Mouse (Mus musculus): ENCODE measurements around the gene Atp6v0c.
A peak's percentile ranks its signal among the peaks of the same experiment; 100 is the strongest.
"Not testable (repeated sequence)": the region's sequence is repeated elsewhere in the genome, so short reads cannot be mapped to it uniquely, and the experiment has no call there.

Atp6v0c gene

DNA sequence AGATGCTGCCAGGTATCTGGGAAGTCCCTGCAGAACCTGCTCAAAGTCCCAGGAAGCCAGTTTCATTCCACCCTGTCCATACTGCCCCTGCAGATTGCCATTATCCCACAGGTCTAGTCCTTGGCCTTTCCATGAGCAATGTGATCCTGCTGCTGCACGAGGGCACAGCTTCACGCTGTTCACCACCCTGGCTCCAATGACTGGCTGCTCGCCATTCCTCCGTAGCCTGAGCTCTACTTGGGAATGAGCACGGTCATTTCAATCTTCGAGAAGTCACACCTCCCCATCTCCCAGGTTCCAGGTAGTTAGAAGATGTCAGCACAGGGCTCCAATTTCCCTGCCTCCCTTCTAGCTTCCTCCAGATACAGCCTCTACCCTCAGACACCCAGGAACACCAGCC lies 12.4 kb downstream of the Atp6v0c start:
- no peak for ATAC-seq (ENCODE audit: low TSS enrichment)

DNA sequence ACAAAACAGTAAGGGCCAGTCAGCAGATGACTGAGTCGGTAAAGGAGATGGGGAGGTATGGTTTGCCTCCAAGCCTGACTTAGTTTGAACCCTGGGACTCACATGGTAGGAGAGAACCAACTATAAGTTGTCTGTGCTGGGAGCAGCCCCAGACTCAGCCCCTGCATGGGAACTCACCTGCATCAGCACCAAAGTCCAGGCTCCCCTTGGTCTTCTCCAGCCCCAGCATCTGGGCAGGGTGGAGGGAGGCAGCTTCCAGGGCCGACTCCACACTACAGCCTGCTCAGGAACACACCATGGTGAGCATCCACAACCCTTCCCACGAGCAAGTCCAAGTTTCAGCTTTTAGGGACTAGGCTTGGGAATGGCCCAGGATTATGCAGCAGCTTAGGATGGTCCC lies 13.1 kb downstream of the Atp6v0c start:
- no peak for ATAC-seq (ENCODE audit: low TSS enrichment)

DNA sequence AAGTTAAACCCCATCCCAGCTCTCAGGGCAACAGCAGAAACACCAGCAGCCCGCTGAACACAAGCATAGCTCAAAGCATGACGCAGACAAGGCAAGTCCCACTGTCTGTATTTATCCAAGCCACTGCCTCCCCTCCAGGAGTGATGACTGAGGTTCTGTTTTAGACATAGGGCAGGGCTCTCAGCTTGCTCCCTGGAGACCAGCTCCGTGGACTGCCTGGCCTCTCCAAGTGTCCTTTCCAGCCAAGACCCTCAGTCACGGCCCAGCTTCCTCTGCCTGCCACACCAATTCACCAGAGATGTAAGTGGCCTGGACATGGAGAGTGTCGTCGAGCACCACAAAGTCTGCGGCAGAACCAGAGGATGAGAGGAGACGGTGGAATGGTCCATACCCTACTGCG lies 13.8 kb downstream of the Atp6v0c start:
- no peak for ATAC-seq (ENCODE audit: low TSS enrichment)

GRCm38 (mm10) chr17:24154463-24154862 lies 15.0 kb downstream of the Atp6v0c start:
- no peak for ATAC-seq (ENCODE audit: low TSS enrichment)

GRCm38 (mm10) chr17:24151890-24152563 lies 17.5 kb downstream of the Atp6v0c start:
- ATAC-seq (ENCODE audit: low TSS enrichment) = peak; percentile 92

DNA sequence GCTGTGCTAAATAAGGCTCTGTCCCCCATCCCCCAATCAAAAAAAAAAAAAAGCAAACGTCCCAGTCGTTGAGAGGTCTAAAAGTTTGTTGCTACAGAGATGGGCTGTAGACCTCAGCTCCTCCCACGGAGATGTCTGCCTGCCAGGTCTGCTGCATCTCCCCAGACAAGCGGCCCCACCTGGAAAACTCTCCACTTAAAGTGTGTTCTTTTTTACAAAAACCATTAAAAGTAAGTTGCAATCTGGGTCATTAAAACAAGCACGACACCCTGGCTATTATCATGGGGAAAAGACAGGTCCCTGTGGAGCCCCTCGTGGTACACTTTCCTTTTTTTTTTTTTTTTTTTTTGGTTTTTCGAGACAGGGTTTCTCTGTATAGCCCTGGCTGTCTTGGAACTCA lies 18.1 kb downstream of the Atp6v0c start:
- no peak for ATAC-seq (ENCODE audit: low TSS enrichment)

GRCm38 (mm10) chr17:24150824-24151223 lies 18.7 kb downstream of the Atp6v0c start, which contains the start of gene Pdpk1:
Gene Pdpk1 (minus strand): TSS chr17:24150924.
- ATAC-seq (ENCODE audit: low TSS enrichment) = no peak

GRCm38 (mm10) chr17:24149421-24149820 lies 20.1 kb downstream of the Atp6v0c start:
- ATAC-seq (ENCODE audit: low TSS enrichment) = no peak

- ATAC-seq (ENCODE audit: low TSS enrichment) = no peak
Observed at GRCm38 (mm10) chr17:24142897-24143296, 26.6 kb downstream of the Atp6v0c start.

- ATAC-seq (ENCODE audit: low TSS enrichment) = peak; percentile 97
Observed at GRCm38 (mm10) chr17:24141425-24141920, 28.0 kb downstream of the Atp6v0c start.

DNA sequence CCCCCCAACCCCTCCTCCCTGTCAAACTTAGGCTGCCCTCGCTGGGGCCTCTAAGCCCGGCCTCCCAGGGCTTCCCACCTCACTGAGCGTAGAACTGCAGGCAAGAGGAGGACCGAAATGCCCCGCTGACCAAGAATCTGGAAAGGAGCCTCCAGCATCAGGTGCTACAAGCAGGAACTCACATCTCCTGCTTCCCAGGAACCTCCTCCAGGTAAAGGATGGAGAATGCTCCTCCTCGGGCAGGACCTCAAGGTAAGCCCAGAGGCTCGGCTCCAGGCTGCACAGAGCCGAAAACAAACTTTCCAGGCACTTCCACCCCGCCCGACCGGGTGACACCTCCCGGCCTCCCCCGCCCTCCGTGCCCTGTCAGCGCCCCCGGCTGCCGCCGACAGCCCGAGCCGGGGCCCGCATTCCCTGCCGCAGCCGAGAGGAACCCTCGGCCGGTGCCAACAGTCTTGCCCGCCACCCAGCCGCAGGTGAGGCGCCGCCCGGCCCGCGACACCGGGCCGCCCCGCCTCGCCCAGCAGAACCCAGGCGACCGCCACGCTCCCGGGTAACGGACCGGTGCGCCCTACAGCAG lies 28.6 kb downstream of the Atp6v0c start:
- ATAC-seq (ENCODE audit: low TSS enrichment) = no peak

GRCm38 (mm10) chr17:24139968-24140367 lies 29.5 kb downstream of the Atp6v0c start:
- no peak for ATAC-seq (ENCODE audit: low TSS enrichment)

GRCm38 (mm10) chr17:24139256-24139655 lies 30.2 kb downstream of the Atp6v0c start:
- ATAC-seq (ENCODE audit: low TSS enrichment) = no peak

GRCm38 (mm10) chr17:24137226-24137880 lies 32.1 kb downstream of the Atp6v0c start:
- ATAC-seq (ENCODE audit: low TSS enrichment) = no peak

DNA sequence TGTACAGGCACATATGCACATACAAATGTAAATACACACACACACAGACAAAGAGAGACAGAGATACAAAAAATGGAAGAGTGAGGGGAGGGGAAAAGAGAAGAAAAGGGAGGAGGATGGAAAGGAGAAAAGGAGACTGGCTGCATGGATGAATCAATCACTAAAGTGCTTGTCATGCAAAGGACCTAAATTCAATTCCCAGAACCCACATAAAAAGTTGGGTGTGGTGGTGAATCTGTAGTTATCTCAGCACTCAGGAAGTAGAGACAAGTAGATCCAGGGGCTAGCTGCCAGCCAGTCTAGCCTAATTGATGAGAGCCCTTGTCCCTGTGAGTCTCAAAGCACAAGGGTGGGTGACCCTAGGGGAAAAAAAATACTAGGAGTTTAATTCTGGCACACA lies 35.4 kb downstream of the Atp6v0c start:
- no peak for ATAC-seq (ENCODE audit: low TSS enrichment)

DNA sequence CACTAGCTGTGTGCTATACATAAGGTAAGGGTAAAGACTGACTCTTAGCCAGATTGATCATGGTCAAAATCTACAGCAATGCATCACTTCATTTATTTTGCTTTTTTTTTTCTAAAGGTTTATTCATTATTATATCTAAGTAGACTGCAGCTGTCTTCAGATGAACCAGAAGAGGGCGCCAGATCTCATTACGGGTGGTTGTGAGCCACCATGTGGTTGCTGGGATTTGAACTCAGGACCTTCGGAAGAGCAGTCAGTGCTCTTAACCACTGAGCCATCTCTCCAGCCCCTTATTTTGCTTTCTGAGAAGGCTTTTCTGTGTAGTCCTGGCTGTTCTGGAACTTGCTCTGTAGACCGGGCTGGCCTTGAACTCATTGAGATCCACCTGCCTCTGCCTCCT lies 36.6 kb downstream of the Atp6v0c start:
- ATAC-seq (ENCODE audit: low TSS enrichment) = not testable (repeated sequence)

DNA sequence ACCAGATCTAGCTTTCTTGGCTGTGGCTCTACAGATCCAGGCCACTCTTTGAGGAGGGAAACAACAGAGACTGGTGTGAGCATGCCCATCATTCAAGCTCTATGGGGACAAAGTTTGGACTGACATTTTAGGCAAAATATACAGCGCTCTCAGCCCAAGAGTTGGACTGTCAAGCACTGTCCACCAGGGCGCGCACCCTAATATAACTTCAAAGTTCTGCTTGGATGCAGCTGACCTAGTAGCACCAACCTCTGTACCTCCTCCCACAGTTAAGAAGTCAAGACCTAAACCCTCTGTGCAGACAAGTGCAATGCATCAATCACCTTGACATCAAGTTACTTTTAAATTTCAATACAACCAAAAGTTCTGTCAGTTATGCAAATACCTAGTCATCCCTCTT lies 37.9 kb downstream of the Atp6v0c start:
- ATAC-seq (ENCODE audit: low TSS enrichment) = no peak

DNA sequence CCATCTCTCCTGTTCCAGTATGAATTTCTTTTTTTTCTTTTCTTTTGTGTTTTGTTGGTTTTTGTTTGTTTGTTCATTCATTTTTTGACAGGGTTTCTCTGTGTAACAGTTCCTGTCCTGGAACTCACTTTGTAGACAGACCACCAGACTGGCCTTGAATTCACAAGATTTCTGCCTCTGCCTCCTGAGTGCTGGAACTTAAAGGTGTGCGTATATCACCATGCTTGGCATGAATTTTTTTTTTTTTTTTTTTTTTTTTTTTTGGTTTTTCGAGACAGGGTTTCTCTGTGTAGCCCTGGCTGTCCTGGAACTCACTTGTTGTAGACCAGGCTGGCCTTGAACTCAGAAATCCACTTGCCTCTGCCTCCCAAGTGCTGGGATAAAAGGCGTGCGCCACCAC lies 40.3 kb downstream of the Atp6v0c start:
- ATAC-seq (ENCODE audit: low TSS enrichment) = not testable (repeated sequence)

DNA sequence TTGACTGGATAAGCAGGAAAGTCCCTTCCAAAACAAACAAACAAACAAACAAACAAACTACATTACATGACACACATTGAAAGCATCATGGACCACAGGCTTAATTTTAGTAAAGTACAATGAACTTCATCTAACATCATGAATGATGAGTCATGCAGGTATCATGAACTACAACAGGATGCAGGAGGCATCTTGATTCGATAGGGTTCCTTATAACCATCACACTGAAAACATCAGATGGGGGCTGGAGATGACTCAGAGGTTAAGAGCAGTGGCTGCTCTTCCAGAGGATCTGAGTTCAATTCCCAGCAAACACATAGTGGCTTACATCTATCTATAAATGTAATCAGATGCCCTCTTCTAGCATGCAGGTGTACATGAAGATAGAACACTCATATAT lies 41.9 kb downstream of the Atp6v0c start:
- no peak for ATAC-seq (ENCODE audit: low TSS enrichment)

DNA sequence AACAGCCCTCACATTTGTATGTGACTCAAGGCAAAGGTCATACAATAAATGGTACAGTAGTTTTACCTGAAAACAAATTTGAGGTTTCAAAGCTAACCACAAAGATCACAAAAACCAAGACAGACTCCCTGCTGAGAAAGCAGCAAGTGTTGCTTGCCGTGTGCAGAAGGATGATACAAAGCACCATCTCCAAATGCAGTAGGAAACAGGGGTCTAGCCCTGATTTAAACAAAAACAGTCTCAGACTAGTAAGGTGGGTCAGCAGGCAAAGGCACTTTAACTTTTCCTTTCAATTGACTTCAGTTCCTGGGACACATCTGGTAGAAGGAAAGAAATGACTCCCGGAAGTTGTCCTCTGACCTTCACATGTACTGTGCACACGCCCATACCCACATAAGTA lies 42.7 kb downstream of the Atp6v0c start:
- ATAC-seq (ENCODE audit: low TSS enrichment) = no peak

DNA sequence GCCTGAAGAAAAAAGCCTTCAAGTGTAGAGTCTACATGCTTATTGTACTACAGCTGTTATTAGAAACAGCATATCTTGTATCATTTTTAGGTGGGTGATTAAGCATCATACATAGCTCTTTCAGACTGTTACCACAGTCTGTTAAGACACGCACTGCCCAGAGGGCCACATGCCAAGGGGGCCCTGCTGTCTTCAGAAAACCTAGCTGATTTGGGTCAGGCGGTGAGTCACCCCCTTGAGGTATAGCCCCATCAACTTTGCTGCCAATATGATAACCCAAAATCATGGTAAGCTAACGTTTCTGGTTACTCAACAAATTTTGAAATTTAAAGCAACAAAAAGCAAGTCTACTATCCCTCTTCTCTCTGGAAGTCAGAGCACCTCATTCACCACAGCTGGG lies 50.1 kb downstream of the Atp6v0c start:
- ATAC-seq (ENCODE audit: low TSS enrichment) = no peak
